ENCODE assay signal across 9 mouse cellular contexts in genomic region chr6:4548894-4549293, GRCm38 (mm10). TPM values are rescaled to one million over a fixed set of nuclear protein-coding genes. Genes with fewer than 3 reads are reported as not detected.
DNase-seq lines count a peak whose midpoint lies in the region; ATAC-seq and TF ChIP-seq lines count a peak whose summit lies in the region.
"Had no signal": no experiment of that assay in that cellular context is flagged by ENCODE, and none has a peak within 500 bp of the region (broad histone marks: within the 10 kb centered on the region; RNA-seq: fewer than 3 reads in every experiment).

No protein-coding gene starts in this region.

- no peaks in the 10 kb centered on the region for H3K9me3 ChIP-seq in heart, postnatal 0 days (replicated peaks; ENCODE audit: control insufficient read depth, low read length)
- H3K9me3 ChIP-seq in midbrain, embryonic 14.5 days (ENCODE audit: control insufficient read depth, low read length) = no peaks in the 10 kb centered on the region
- no peaks in the 10 kb centered on the region for H3K9me3 ChIP-seq in midbrain, embryonic 11.5 days (ENCODE audit: control insufficient read depth, low read length)
- no peaks in the 10 kb centered on the region for H3K9me3 ChIP-seq in midbrain, embryonic 10.5 days (replicated peaks)
- H3K9me3 ChIP-seq: midbrain, embryonic 15.5 days had no signal

- no peaks in the 10 kb centered on the region for H3K36me3 ChIP-seq in heart, postnatal 0 days (replicated peaks; ENCODE audit: control insufficient read depth, insufficient read depth, low read length)
- H3K36me3 ChIP-seq in midbrain, embryonic 14.5 days (ENCODE audit: control insufficient read depth, insufficient read depth, low read length) = no peaks in the 10 kb centered on the region
- no peaks in the 10 kb centered on the region for H3K36me3 ChIP-seq in midbrain, embryonic 11.5 days (ENCODE audit: control insufficient read depth, insufficient read depth, low read length)
- no peaks in the 10 kb centered on the region for H3K36me3 ChIP-seq in midbrain, embryonic 10.5 days
- H3K36me3 ChIP-seq: midbrain, embryonic 15.5 days had no signal

- no peak overlapping the region for H3K4me2 ChIP-seq in heart, postnatal 0 days (ENCODE audit: low read depth, low read length)
- H3K4me2 ChIP-seq in midbrain, embryonic 14.5 days (ENCODE audit: low read length) = no peak overlapping the region
- no peak overlapping the region for H3K4me2 ChIP-seq in midbrain, embryonic 11.5 days
- H3K4me2 ChIP-seq: midbrain, embryonic 15.5 days had no signal

- no peak for ATAC-seq in heart, postnatal 0 days (ENCODE audit: insufficient read depth, low read depth)
- no peak for ATAC-seq in midbrain, embryonic 14.5 days (ENCODE audit: low FRiP score, low TSS enrichment)
- ATAC-seq in midbrain, embryonic 11.5 days (ENCODE audit: low FRiP score) = no peak
- no peak for ATAC-seq in granulocyte monocyte progenitor cell, adult 5-6 weeks (replicated peaks; ENCODE audit: poor library complexity, severe bottlenecking)
- ATAC-seq: midbrain, embryonic 15.5 days had no signal

- no peak overlapping the region for H3K4me3 ChIP-seq in heart, postnatal 0 days (ENCODE audit: low read depth, low read length)
- H3K4me3 ChIP-seq in midbrain, embryonic 14.5 days (replicated peaks; ENCODE audit: low read depth, low read length) = no peak overlapping the region
- H3K4me3 ChIP-seq in midbrain, embryonic 11.5 days (ENCODE audit: low read depth, low read length) = no peak overlapping the region
- no peak overlapping the region for H3K4me3 ChIP-seq in midbrain, embryonic 10.5 days
- H3K4me3 ChIP-seq: midbrain, embryonic 15.5 days had no signal

- H3K27ac ChIP-seq in heart, postnatal 0 days (ENCODE audit: low read depth) = no peak overlapping the region
- no peak overlapping the region for H3K27ac ChIP-seq in midbrain, embryonic 14.5 days (replicated peaks; ENCODE audit: low read depth, low read length)
- no peak overlapping the region for H3K27ac ChIP-seq in midbrain, embryonic 11.5 days (ENCODE audit: low read depth, low read length)
- no peak overlapping the region for H3K27ac ChIP-seq in midbrain, embryonic 10.5 days (replicated peaks)
- H3K27ac ChIP-seq: midbrain, embryonic 15.5 days had no signal

- no peaks in the 10 kb centered on the region for H3K4me1 ChIP-seq in heart, postnatal 0 days (ENCODE audit: control insufficient read depth, insufficient read depth)
- peaks cover 10% of the 10 kb centered on the region for H3K4me1 ChIP-seq in midbrain, embryonic 14.5 days (ENCODE audit: control insufficient read depth, insufficient read depth, low read length)
- H3K4me1 ChIP-seq in midbrain, embryonic 11.5 days (ENCODE audit: control insufficient read depth, insufficient read depth, low read length) = peaks cover 3% of the 10 kb centered on the region; the same call in 1 of the 2 replicates
- peaks cover 22% of the 10 kb centered on the region for H3K4me1 ChIP-seq in midbrain, embryonic 10.5 days

- peak; percentile 18; the same call in 1 of the 2 replicates for TF ChIP-seq CTCF in heart, postnatal 0 days (IDR thresholded peaks at IDR 0.05; ENCODE audit: low read depth)

- no peak for TF ChIP-seq EP300 in heart, postnatal 0 days (IDR thresholded peaks at IDR 0.05; ENCODE audit: low read depth)

- H3K27me3 ChIP-seq in heart, postnatal 0 days (ENCODE audit: control insufficient read depth, insufficient read depth, low read length) = no peaks in the 10 kb centered on the region
- no peaks in the 10 kb centered on the region for H3K27me3 ChIP-seq in midbrain, embryonic 14.5 days (ENCODE audit: control insufficient read depth, insufficient read depth, low read length)
- no peaks in the 10 kb centered on the region for H3K27me3 ChIP-seq in midbrain, embryonic 11.5 days (ENCODE audit: control insufficient read depth, insufficient read depth, low read length)
- no peaks in the 10 kb centered on the region for H3K27me3 ChIP-seq in midbrain, embryonic 10.5 days (ENCODE audit: low read depth, poor library complexity, severe bottlenecking)
- H3K27me3 ChIP-seq: midbrain, embryonic 15.5 days had no signal

- no peak for DNase-seq in heart, postnatal 0 days (ENCODE audit: low spot score)
- no peak for DNase-seq in heart, adult 18-20 months
- DNase-seq in midbrain, embryonic 14.5 days = peak; percentile 30
- DNase-seq in midbrain, embryonic 11.5 days (ENCODE audit: low spot score, missing footprints) = no peak
- DNase-seq in adrenal gland, postnatal 14 days = peak; percentile 55
- peak; percentile 65 for DNase-seq in lung, postnatal 36 days
- DNase-seq in midbrain, embryonic 10.5 days (ENCODE audit: low spot score) = no peak

- H3K9ac ChIP-seq in heart, postnatal 0 days (replicated peaks; ENCODE audit: low read depth, low read length) = no peak overlapping the region
- H3K9ac ChIP-seq in midbrain, embryonic 14.5 days (replicated peaks; ENCODE audit: low read length) = no peak overlapping the region
- no peak overlapping the region for H3K9ac ChIP-seq in midbrain, embryonic 11.5 days (ENCODE audit: low read length)
- H3K9ac ChIP-seq: midbrain, embryonic 15.5 days had no signal

- WGBS in heart, postnatal 0 days = 61% methylated on average over 4 of the region's 4 CpGs
- 83% methylated on average over 4 of the region's 4 CpGs for WGBS in midbrain, embryonic 14.5 days
- 84% methylated on average over 4 of the region's 4 CpGs for WGBS in midbrain, embryonic 11.5 days
- 78% methylated on average over 4 of the region's 4 CpGs for WGBS in midbrain, embryonic 10.5 days

RNA-seq across cellular contexts. Expression of gene Col1a2, which starts 44.3 kb away (rescaled TPM):
- total RNA-seq in heart, postnatal 0 days (2014; rRNA removed; ENCODE audit: low replicate concordance) = 357 and 430 TPM in 2 replicates
- polyA plus RNA-seq in heart, postnatal 0 days (2015; fragmentation: Nextera tagmentation; extraction: Ambion mirVana) = 197 and 212 TPM in 2 replicates
- 10 to 100 TPM; 54.7 to 63.2 TPM for total RNA-seq in heart, adult 18-20 months (2021)
- polyA plus RNA-seq in midbrain, embryonic 14.5 days (2014; fragmentation: Nextera tagmentation; extraction: Ambion mirVana) = 2.4 and 88.1 TPM in 2 replicates
- 142 and 144 TPM in 2 replicates for polyA plus RNA-seq in midbrain, embryonic 11.5 days (2014; fragmentation: Nextera tagmentation; extraction: Ambion mirVana)
- total RNA-seq in adrenal gland, postnatal 14 days (2021) = 287 and 366 TPM in 2 replicates
- 84.9 and 139 TPM in 2 replicates for polyA plus RNA-seq in midbrain, embryonic 10.5 days (2016; fragmentation: Nextera tagmentation; extraction: Ambion mirVana)
- not detected in 2 replicates for total RNA-seq in granulocyte monocyte progenitor cell, adult 5-6 weeks (2014; fragmentation: Nextera tagmentation)
- total RNA-seq in granulocyte monocyte progenitor cell, adult 5-6 weeks (2017) = 0.13 TPM in 1 of 2 replicates, not detected in the other

RNA-seq across cellular contexts. Expression of gene Casd1, which starts 51.7 kb away (rescaled TPM):
- total RNA-seq in heart, postnatal 0 days (2014; rRNA removed; ENCODE audit: low replicate concordance) = 44.6 and 47.5 TPM in 2 replicates
- polyA plus RNA-seq in heart, postnatal 0 days (2015; fragmentation: Nextera tagmentation; extraction: Ambion mirVana) = 17.7 and 17.9 TPM in 2 replicates
- total RNA-seq in heart, adult 18-20 months (2021) = 10 to 100 TPM; 21.7 to 22.5 TPM
- 43.2 and 61.9 TPM in 2 replicates for polyA plus RNA-seq in midbrain, embryonic 14.5 days (2014; fragmentation: Nextera tagmentation; extraction: Ambion mirVana)
- polyA plus RNA-seq in midbrain, embryonic 11.5 days (2014; fragmentation: Nextera tagmentation; extraction: Ambion mirVana) = 47.5 and 47.6 TPM in 2 replicates
- total RNA-seq in adrenal gland, postnatal 14 days (2021) = 32.3 and 35.3 TPM in 2 replicates
- 32.0 and 32.2 TPM in 2 replicates for polyA plus RNA-seq in midbrain, embryonic 10.5 days (2016; fragmentation: Nextera tagmentation; extraction: Ambion mirVana)
- 28.5 TPM in 2 replicates for total RNA-seq in granulocyte monocyte progenitor cell, adult 5-6 weeks (2014; fragmentation: Nextera tagmentation)
- total RNA-seq in granulocyte monocyte progenitor cell, adult 5-6 weeks (2017) = 40.8 and 48.0 TPM in 2 replicates

Comparison
In these comparisons a context has a peak if more than half of its experiments do, and no peak if none do; other contexts are left out.
1. DNase-seq: peak in midbrain, embryonic 14.5 days (single experiment), adrenal gland, postnatal 14 days (single experiment) and lung, postnatal 36 days (single experiment); none in heart, postnatal 0 days (single experiment), heart, adult 18-20 months (0 of 2), midbrain, embryonic 11.5 days (single experiment) and midbrain, embryonic 10.5 days (single experiment).
2. RNA of gene Col1a2, which starts 44.3 kb away (total RNA-seq): 357 to 430 TPM in heart, postnatal 0 days, 287 to 366 TPM in adrenal gland, postnatal 14 days and 54.7 to 63.2 TPM in heart, adult 18-20 months; 0.13 TPM in granulocyte monocyte progenitor cell, adult 5-6 weeks; every median in the first group is over 10 times any median in the second.